Mouse (Mus musculus) kidney, adult 18-20 months (tissue): ENCODE measurements around the gene Msi1.
A peak's percentile ranks its signal among the peaks of the same experiment; 100 is the strongest.

Source experiments
- DNase-seq: peaks from one replicate; pipeline ENCODE4 v3.0.0; 2021

Gene Msi1

GRCm38 (mm10) chr5:115434280-115434852 is 5.0 kb downstream of the Msi1 start:
- no peak for DNase-seq

DNA sequence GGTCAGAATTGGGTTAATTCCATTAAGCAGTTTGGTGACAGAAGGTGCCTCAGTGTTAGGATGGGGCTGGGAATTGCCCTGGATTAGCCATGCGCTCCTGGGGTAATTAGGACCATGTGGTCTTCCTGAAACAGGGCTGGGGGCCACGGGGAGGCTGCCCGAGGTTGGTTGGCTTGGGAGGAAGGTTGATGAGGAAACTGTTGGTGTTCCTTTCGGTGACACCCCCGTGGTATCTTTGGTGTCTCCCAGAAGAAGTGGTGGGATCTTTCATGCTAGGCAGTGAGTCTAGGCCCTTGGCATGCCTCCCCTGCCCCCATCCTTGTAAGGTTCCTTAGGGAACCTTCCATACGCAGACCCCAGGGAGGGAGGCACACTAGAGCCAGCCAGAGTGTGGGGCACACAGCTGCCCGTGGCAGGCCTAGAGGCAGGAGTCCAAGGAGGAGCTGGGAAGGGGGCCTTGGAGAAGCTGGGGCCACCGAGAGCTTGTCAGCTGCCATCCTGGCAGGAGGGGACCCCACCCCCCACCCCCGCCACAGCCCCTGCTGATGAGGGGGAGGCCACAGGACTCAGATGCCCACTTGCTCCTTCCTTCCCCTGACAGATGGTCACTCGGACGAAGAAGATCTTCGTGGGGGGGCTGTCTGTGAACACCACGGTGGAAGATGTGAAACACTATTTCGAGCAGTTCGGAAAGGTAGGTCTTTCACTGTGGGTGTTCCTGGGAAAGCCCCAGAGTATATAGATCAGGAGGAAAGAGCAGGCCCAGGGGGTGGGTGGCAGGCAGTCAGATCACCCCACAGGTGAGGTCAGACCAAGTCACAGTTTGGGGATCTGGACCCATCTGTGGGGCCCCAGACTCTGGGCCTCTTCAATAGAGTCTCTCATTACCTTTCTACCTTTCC is 5.7 kb downstream of the Msi1 start:
- no peak for DNase-seq

DNA sequence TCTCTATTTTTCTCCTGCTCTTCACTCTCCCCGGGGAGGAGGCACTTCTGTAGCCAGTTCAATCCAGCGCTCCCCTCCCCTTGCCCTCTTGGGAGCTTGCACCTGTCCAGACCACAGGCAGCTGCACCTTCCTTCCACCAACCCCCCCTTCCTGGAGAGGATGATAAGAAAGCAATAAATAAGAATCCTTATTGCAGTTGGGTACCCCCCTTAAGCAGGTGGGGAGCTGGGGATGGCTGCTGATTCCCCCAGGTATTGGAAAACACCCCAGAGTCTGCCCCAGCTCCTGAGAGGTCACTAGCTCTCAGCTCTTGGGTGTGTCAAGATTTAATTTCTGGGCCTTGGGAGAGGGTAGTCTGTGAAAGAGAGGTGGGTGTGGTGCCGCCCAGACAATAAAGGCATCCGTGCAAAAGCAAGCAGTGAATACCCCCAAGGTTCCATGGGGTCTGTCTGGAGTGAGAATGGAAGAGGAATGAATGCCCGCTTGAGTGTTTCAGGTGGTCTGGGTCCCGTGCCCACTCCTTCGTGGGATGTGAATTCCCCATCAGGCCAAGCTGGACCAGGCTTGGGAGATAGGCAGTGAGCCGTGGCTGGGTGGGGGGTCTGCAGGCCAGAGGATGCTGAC is 6.5 kb downstream of the Msi1 start:
- DNase-seq = no peak

DNA sequence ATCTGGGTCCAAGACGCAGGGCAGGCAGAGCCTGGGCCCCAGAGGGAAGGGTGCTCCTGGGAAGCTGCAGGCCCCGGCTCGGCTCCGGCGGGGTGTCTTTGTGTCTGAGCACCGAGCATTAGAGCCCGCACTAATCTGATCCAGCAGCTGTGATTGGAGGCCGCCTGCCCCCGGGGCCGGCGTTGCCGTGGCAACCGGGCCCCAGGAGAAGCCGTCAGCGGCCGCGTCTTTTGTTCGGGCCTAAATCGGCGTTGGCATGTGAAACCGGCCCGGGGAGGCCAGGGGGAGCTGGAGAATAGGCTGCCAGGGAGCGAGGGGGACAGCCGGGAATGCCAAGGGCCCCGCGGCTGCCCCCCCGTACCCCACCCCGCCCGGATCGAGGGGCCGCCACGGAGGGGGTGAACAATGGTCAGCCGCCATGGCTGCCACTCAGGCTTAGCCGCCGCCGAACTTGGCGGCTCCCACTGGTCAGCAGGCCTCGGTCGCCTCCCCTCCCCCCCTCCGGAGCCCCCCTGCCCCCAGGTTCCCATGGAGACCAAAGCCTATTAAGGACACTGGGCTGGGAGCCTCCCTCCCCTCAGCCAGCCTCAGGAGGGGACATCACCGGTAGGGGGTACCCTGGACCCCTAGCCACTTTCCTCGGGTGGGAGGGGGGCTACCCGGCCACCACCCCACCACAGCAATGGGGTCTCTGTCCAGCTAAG is 7.2 kb downstream of the Msi1 start:
- DNase-seq = peak; percentile 13

- DNase-seq = no peak
Observed at GRCm38 (mm10) chr5:115437242-115437944, 8.0 kb downstream of the Msi1 start.

GRCm38 (mm10) chr5:115437945-115438315 is 8.5 kb downstream of the Msi1 start:
- no peak for DNase-seq

DNA sequence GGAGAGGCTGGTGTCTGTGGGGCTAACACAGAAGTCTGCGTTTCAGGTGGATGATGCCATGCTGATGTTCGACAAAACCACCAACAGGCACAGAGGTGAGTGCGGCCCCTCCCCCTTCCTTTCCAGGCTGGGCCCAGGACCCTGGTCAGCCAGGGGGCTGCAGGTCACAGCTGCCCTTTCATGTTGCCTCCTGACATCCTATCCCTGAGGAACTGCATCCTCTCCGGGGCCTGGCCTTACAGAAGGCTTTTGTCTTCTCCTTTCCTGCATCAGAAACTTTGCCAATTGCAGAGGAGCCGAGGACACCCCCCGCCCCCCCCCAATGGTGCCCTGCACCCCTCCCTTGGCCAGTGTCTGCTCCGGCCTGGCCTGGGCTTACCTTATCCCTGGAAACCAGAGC is 9.3 kb downstream of the Msi1 start:
- no peak for DNase-seq

- DNase-seq = peak; percentile 74
Observed at GRCm38 (mm10) chr5:115441205-115441849, 11.9 kb downstream of the Msi1 start.

GRCm38 (mm10) chr5:115442663-115443062 is 13.3 kb downstream of the Msi1 start:
- DNase-seq = peak; percentile 13

- DNase-seq = no peak
Observed at GRCm38 (mm10) chr5:115444130-115444529, 14.7 kb downstream of the Msi1 start.

DNA sequence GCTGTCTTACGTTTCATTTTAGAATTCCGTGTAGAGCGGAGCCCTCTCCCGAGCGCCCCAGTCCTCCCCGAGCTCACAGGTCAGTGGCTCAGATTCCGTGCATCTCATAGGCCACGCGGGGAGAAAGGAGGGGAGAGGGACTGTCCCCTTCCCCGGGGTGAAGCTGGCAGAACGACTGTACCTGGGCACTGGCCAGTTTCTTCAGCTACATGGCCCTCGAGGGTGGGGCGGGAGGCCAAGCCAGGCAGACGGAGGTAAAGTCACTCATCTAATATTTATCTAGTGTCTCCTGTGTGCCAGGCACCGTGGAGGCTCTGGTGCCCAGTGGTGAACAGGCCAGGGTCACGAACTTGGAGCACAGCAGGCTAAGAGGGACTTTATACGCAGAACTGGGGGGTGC is 17.7 kb downstream of the Msi1 start:
- no peak for DNase-seq

DNA sequence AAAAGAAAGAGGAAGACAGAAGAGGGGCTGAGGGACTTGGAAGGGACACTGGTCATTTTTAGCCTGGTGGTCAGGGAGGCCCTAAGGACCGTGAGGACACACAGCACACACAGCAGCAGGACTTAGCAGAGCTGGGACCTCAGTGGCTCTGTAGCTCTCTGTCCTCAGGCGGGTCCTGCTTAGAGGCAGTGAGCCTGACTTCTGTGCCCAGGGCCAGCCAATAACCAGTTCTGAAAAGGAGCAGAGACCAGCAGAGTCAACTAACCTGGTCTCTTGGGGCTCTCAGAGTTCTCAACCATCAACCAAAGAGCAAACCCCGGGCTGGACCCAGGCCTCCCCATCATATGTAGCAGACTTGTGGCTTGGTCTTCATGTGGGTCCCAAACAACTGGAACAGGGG is 19.8 kb downstream of the Msi1 start:
- DNase-seq = no peak

GRCm38 (mm10) chr5:115450410-115451317 is 21.3 kb downstream of the Msi1 start:
- no peak for DNase-seq

GRCm38 (mm10) chr5:115454422-115455090 is 25.2 kb downstream of the Msi1 start:
- no peak for DNase-seq

DNA sequence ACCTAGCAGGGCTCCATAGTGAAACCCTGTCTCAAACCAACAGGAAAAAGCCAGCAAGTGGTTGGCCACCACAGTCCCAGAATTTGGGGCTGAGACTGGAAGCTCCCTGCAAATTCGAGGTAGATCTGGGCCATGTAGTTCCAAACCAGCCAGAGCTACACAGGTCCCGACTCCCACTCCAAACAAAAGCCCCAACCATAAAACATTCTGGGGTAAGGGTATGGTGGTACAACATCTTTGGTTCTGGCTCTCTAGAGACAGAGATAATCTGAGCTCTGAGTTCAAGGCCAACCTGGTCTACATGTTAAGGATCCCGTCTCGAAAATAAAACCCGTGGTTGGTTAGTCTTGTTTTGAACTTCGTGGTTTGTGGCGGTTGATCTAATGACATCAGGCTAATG is 26.4 kb downstream of the Msi1 start:
- DNase-seq = no peak

GRCm38 (mm10) chr5:115458918-115459317 is 29.5 kb downstream of the Msi1 start:
- no peak for DNase-seq

GRCm38 (mm10) chr5:115464408-115465115 is 35.2 kb downstream of the Msi1 start:
- no peak for DNase-seq

- no peak for DNase-seq
Observed at GRCm38 (mm10) chr5:115465642-115466420, 36.4 kb downstream of the Msi1 start, which contains the start of gene Pla2g1b. Pla2g1b (plus strand) TSS chr5:115466262.

GRCm38 (mm10) chr5:115469791-115470190 is 40.4 kb downstream of the Msi1 start:
- peak; percentile 49 for DNase-seq
